Mouse (Mus musculus) thymus, adult 2 months (tissue): ENCODE measurements at regions not wholly inside any gene's neighbourhood (a gene's known extent, or its start where the extent isn't known, plus 50 kb on each side); places are given as distances from the start of the nearest gene placed in this dataset.

ENCODE experiments used
- DNase-seq: peaks from one replicate; pipeline ENCODE4 v3.0.0; 2021
- H3K27ac ChIP-seq: fragments of 200-500 bp; 2 replicates; pipeline ENCODE4 v1.5.1; 2012; ENCODE audit warnings: low read length, control low read depth; ENCODE audit not compliant: control insufficient read depth, insufficient read depth
- H3K27me3 ChIP-seq: fragments of 200-500 bp; 2 replicates; pipeline ENCODE4 v1.6.1; 2012; ENCODE audit warnings: mild to moderate bottlenecking, low read length, moderate library complexity, mixed read lengths; ENCODE audit not compliant: control insufficient read depth, insufficient read depth
- H3K36me3 ChIP-seq: fragments of 200-500 bp; 2 replicates; pipeline ENCODE4 v1.6.1; 2012; ENCODE audit warnings: mild to moderate bottlenecking, low read length, moderate library complexity; ENCODE audit not compliant: control insufficient read depth, insufficient read depth
- H3K4me1 ChIP-seq: fragments of 200-500 bp; replicated peaks from 2 replicates; pipeline ENCODE4 v1.6.1; 2012; ENCODE audit warnings: low read length; ENCODE audit not compliant: control insufficient read depth, insufficient read depth
- H3K4me3 ChIP-seq: fragments of 200-500 bp; 2 replicates; pipeline ENCODE4 v1.5.1; 2012; ENCODE audit warnings: mild to moderate bottlenecking, low read length, control low read depth, moderate library complexity; ENCODE audit not compliant: control insufficient read depth, insufficient read depth
- CTCF ChIP-seq: fragments of 200-500 bp; IDR thresholded peaks from 2 replicates; pipeline ENCODE4 v1.5.1; 2012; ENCODE audit warnings: mild to moderate bottlenecking, control low read depth, low read length, moderate library complexity, borderline replicate concordance; ENCODE audit not compliant: control insufficient read depth, poor library complexity, insufficient read depth; ENCODE audit errors: extremely low read depth
- POLR2A ChIP-seq: fragments of 200-500 bp; IDR thresholded peaks from 2 replicates; pipeline ENCODE4 v1.6.1; 2012; ENCODE audit warnings: mild to moderate bottlenecking, low read length, control low read depth, moderate library complexity; ENCODE audit not compliant: control insufficient read depth, poor library complexity, insufficient read depth; ENCODE audit errors: extremely low read depth
- WGBS: fragments of 180-500 bp; shearing (Covaris S2); methylation state at CpG from one replicate; pipeline ENCODE4 v1.1.7; 2018; 5-methylcytosine and 5-hydroxymethylcytosine counted together

DNA sequence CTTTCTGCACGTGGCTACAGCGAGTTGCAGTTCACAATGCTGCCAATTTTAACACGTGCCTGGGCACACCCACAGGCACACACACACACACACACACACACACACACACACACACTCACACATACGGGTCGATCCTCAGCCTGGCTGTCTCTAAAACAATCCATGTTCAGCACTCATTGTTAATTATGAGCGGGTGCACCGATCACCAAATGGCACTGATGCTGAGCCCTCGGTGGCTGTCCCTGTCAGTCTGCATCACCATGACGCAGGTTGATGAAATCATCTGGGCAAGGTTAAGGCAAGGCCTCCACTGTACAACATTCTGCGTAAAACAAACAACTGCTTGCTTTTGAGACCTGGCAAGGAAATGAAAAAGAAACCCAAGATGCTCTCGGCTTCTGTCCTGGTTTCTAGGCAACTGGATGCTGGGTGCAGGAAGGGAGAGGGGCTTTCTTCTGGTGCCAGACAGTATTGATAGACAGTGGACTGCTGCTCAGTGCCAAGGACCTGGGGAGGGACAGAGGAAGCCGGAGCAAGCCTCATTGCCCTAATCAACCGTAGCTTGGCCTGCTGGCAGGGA, 187.3 kb downstream of the Wdr11 start:
- Histone ChIP-seq H3K27me3 (no peaks in the 10 kb centered on the region), H3K36me3 (no peaks in the 10 kb centered on the region), H3K4me3 (no peak overlapping the region), H3K4me1 (peaks cover 31% of the 10 kb centered on the region), H3K27ac (no peak overlapping the region)
- 62% methylated on average over 13 of the region's 13 CpGs for WGBS
- no peak for DNase-seq
- TF ChIP-seq CTCF, result no peak
- no peak for TF ChIP-seq POLR2A

DNA sequence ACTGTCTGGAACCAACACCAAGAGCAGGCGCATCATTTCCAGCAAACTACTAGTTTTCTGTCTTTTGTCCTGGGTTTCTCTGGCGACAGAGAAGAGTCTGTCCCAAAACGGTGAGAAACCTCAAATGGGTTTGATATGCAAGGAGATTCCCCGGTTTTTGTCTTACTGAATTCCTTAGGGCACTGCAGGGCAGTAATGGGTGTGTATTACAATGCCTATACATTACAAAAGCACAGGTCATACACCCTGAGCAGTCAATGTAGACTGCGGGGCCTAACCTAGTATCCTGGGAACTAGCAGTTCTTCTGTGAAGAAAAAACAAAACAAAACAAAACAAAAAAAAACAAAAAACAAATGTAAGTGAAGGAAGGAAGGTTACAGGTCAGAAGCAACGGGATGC, 188.3 kb downstream of the Wdr11 start:
- Histone ChIP-seq H3K4me3 (no peak overlapping the region), H3K27me3 (no peaks in the 10 kb centered on the region), H3K27ac (no peak overlapping the region), H3K36me3 (no peaks in the 10 kb centered on the region), H3K4me1 (peaks cover 28% of the 10 kb centered on the region)
- TF ChIP-seq POLR2A, result no peak
- WGBS, result 93% methylated on average over 6 of the region's 6 CpGs
- no peak for DNase-seq

DNA sequence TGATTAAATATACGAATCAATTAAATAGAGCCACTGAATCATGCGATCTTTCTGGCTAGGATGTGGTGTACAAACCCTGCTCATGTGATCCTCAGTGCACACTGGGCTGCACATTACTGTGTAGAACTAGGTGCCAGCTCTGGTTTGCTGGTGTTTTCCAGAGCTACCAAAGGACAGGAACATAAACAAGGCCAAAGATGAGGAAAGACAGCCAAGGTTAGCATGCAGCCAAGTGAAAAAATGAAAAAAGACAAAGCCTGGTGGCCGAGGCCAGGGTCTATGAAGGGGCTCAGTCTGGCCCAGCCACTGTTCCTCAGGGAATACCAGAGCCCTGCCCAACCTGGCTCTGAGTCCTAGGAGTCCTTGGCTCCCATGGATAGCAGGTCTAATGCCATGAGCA, 190.1 kb downstream of the Wdr11 start:
- peaks cover 36% of the 10 kb centered on the region for H3K4me1 ChIP-seq
- no peaks in the 10 kb centered on the region for H3K36me3 ChIP-seq
- TF ChIP-seq CTCF, result no peak
- no peak for TF ChIP-seq POLR2A
- H3K27me3 ChIP-seq, result no peaks in the 10 kb centered on the region
- DNase-seq, result no peak
- WGBS, result 90% methylated on average over 3 of the region's 3 CpGs
- H3K27ac ChIP-seq, result no peak overlapping the region
- H3K4me3 ChIP-seq, result no peak overlapping the region

DNA sequence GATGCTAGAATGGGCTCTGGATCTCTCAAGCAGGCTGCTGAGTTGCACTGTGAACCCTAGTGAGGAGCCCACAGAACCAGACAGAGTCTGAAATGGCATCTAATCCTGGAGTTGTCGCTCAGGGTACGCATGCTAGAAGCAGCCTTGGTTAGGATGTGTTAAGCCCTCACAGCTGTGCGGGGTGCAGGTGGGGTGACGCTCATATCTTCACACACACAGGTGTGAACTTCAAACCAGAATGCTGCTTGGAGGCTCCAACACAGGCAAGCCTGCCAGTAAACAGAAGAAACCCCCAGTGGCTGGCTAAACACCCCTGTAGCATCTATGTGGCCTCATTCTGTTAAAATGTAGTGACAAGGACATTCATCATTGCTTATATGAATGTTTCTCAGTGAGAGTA, 193.3 kb downstream of the Wdr11 start:
- peak; percentile 56 for DNase-seq
- TF ChIP-seq POLR2A, result no peak
- no peak for TF ChIP-seq CTCF
- H3K36me3 ChIP-seq, result no peaks in the 10 kb centered on the region
- H3K4me1 ChIP-seq, result peaks cover 24% of the 10 kb centered on the region
- WGBS, result 18% methylated on average over 4 of the region's 4 CpGs
- H3K4me3 ChIP-seq, result no peak overlapping the region
- no peaks in the 10 kb centered on the region for H3K27me3 ChIP-seq
- H3K27ac ChIP-seq, result peak overlapping the region; percentile 94

DNA sequence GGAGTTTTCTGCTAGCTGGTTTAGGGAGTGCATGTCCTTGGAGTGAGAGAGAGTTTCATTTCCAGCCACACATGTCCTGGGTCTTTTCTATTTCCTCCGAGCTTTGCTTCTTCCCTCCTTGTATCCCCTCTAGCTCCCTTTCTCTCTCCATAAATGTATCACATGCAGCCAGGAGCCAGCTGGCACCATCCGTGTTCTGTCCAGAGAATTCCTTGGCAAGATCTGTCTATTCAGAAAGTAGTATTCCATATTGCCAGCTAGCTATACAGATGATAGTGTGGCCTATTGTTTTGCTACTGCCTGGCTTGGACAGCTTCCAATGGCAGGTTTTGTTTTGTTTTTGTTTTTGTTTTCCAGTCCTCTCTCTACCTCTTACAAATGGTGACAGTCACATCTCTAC, 195.3 kb downstream of the Wdr11 start:
- no peak overlapping the region for H3K27ac ChIP-seq
- H3K36me3 ChIP-seq, result no peaks in the 10 kb centered on the region
- TF ChIP-seq CTCF (no peak), POLR2A (no peak)
- DNase-seq, result no peak
- H3K4me3 ChIP-seq, result no peak overlapping the region
- H3K27me3 ChIP-seq, result no peaks in the 10 kb centered on the region
- WGBS, result 91% methylated on average over 2 of the region's 2 CpGs
- peaks cover 27% of the 10 kb centered on the region for H3K4me1 ChIP-seq

DNA sequence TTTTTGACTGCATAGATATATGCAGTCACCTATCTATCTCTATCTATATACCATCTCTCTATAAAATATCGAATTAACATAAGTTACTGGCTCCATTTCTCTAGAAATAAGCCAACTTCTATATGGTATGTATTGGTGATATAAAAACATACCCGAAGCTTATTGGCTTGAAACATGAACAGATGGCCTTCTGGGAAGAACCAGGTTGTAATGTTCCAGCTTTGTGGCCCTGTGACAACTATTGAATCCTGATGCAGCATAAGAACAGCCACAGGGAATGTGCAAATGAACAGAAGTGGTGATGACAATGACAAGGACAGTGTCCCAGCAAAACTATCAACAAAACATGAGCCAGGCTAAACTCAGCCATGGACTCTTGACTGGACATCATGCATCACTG, 196.1 kb downstream of the Wdr11 start:
- Histone ChIP-seq H3K27ac (no peak overlapping the region), H3K4me3 (no peak overlapping the region), H3K27me3 (no peaks in the 10 kb centered on the region), H3K4me1 (peaks cover 27% of the 10 kb centered on the region), H3K36me3 (no peaks in the 10 kb centered on the region)
- 94% methylated on average over 2 of the region's 2 CpGs for WGBS
- no peak for DNase-seq
- TF ChIP-seq POLR2A, result no peak
- no peak for TF ChIP-seq CTCF

DNA sequence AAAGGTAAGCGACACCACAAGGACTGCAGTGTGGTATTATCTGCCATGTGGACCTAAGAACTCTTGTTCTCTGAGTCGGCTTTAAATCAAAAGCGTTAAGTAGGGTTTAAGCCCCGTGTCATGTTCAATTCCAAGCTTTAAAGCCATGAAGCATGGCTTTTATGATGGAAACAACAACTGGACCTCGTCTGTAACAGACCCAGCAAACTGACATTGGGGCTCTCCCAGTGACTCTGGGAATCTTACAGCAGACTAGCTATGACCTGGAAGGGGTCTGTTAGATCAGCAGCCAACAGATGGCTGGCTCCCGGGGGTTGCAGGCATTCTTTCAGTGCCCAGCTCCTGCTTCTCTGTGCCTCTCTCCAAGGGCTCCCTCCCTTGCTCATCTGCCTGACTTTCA, 197.8 kb downstream of the Wdr11 start:
- 88% methylated on average over 6 of the region's 6 CpGs for WGBS
- H3K4me1 ChIP-seq, result peaks cover 20% of the 10 kb centered on the region
- no peak for TF ChIP-seq POLR2A
- no peak for TF ChIP-seq CTCF
- no peak overlapping the region for H3K27ac ChIP-seq
- H3K4me3 ChIP-seq, result no peak overlapping the region
- H3K36me3 ChIP-seq, result no peaks in the 10 kb centered on the region
- no peaks in the 10 kb centered on the region for H3K27me3 ChIP-seq
- DNase-seq, result no peak

DNA sequence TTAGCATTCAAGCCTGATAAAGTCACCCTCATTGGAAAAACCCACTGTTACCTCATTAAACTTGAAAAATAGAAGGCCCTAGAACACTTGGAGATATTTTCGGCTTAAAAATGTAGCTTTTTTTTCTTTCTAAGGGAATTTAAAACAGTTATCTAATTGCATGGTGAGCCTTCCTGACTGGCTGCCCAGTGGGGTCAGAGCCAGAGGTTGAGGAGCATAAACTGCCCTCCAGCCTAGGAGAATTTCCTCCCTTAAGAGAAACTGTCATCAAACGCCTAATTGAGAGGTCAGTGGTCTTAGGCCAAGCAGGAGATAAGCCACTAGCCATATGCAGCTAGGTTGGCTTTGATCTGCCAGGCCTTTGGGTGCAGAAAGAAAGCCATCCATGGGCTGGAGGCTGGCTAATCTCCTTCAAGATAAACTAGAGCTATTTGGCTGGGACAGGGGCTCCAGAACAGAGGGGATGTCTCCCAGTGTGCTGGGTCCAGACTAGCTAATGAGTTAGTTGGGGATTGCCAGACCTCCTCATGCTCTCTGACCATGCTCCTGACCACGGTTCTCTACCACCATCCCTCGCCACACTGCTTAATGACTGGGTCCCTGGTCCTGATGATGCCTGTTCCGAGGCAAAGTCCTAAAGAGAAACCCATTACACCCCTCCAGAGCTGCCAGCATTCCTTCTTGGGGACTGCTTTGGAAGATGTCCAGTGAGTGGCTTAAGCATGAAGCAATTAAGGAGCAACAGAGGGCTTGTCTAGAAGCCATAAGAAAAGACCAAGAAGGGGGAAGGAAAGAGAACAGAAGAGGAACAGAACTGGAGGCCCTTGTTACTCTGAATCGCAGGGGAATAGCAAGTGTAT, 199.2 kb downstream of the Wdr11 start:
- Histone ChIP-seq H3K36me3 (no peaks in the 10 kb centered on the region), H3K4me1 (peaks cover 14% of the 10 kb centered on the region), H3K27ac (no peak overlapping the region), H3K4me3 (no peak overlapping the region), H3K27me3 (no peaks in the 10 kb centered on the region)
- 86% methylated on average over 6 of the region's 6 CpGs for WGBS
- no peak for TF ChIP-seq CTCF
- no peak for TF ChIP-seq POLR2A
- DNase-seq, result no peak
